Comparison of ENCODE assay signal across 24 mouse cellular contexts in genomic region chr4:34847679-34848309, GRCm38 (mm10). TPM values are rescaled to one million over a fixed set of nuclear protein-coding genes. Genes with fewer than 3 reads are reported as not detected.
DNase-seq lines count a peak whose midpoint lies in the region; ATAC-seq and TF ChIP-seq lines count a peak whose summit lies in the region.
"Had no signal": no experiment of that assay in that cellular context is flagged by ENCODE, and none has a peak within 500 bp of the region (broad histone marks: within the 10 kb centered on the region; RNA-seq: fewer than 3 reads in every experiment).

No protein-coding gene starts in this region.

- H3K4me1 ChIP-seq in lung, embryonic 16.5 days (replicated peaks; ENCODE audit: control insufficient read depth, insufficient read depth, low read length), result peaks cover 6% of the 10 kb centered on the region; the same call in 1 of the 2 replicates
- peaks cover 6% of the 10 kb centered on the region for H3K4me1 ChIP-seq in lung, adult 2 months (ENCODE audit: control insufficient read depth, insufficient read depth, low read length)
- peaks cover 3% of the 10 kb centered on the region; the same call in 1 of the 2 replicates for H3K4me1 ChIP-seq in intestine, embryonic 16.5 days (ENCODE audit: control insufficient read depth, insufficient read depth, low read length)
- H3K4me1 ChIP-seq: limb, embryonic 12.5 days; stomach, embryonic 15.5 days had no signal

- peak; percentile 57 for ATAC-seq in lung, embryonic 16.5 days (ENCODE audit: low read depth)
- peak; percentile 53 for ATAC-seq in granulocyte monocyte progenitor cell, adult 5-6 weeks (replicated peaks; ENCODE audit: poor library complexity, severe bottlenecking)
- no peak for ATAC-seq in intestine, embryonic 16.5 days
- ATAC-seq: forebrain, embryonic 14.5 days had no signal

- H3K36me3 ChIP-seq in lung, embryonic 16.5 days (ENCODE audit: control insufficient read depth, insufficient read depth, low read length), result peaks cover 6% of the 10 kb centered on the region
- H3K36me3 ChIP-seq in intestine, embryonic 16.5 days (ENCODE audit: control insufficient read depth, insufficient read depth, low read length), result peaks cover 3% of the 10 kb centered on the region

- no peak overlapping the region for H3K4me2 ChIP-seq in lung, embryonic 16.5 days (ENCODE audit: low read depth, low read length)
- H3K4me2 ChIP-seq in intestine, embryonic 16.5 days (ENCODE audit: low read depth, low read length), result no peak overlapping the region
- H3K4me2 ChIP-seq: kidney, embryonic 15.5 days; limb, embryonic 12.5 days; liver, embryonic 15.5 days; neural tube, embryonic 13.5 days; stomach, embryonic 15.5 days had no signal

- H3K4me3 ChIP-seq in lung, embryonic 16.5 days (ENCODE audit: low read length), result no peak overlapping the region
- no peak overlapping the region for H3K4me3 ChIP-seq in lung, adult 2 months (replicated peaks; ENCODE audit: extremely low read depth, low read depth, low read length)
- no peak overlapping the region for H3K4me3 ChIP-seq in intestine, embryonic 16.5 days (ENCODE audit: low read length)
- H3K4me3 ChIP-seq: heart, adult 2 months; kidney, embryonic 15.5 days; layer of hippocampus, adult 2 months; left cerebral cortex, adult 2 months; limb, embryonic 12.5 days; liver, embryonic 15.5 days; neural tube, embryonic 13.5 days; stomach, embryonic 15.5 days had no signal

- DNase-seq in lung, adult 2 months, result no peak
- peak; percentile 44 for DNase-seq in naive thymus-derived CD4-positive, alpha-beta T cell, adult 2 months (ENCODE audit: low read depth)
- DNase-seq in left cerebral cortex, adult 8-10 months (ENCODE audit: low spot score in 2 of 2), result no peak
- DNase-seq in yolk sac, embryonic 10.5 days (ENCODE audit: low spot score), result no peak
- no peak for DNase-seq in heart, adult 9 months (ENCODE audit: low spot score in 2 of 2)
- DNase-seq: adrenal gland, postnatal 14 days; cerebellum, adult 9-10 months; heart, adult 2 months; heart, postnatal 14 days; lung, postnatal 4 days had no signal

- H3K9ac ChIP-seq in lung, embryonic 16.5 days (ENCODE audit: low read length), result no peak overlapping the region
- no peak overlapping the region for H3K9ac ChIP-seq in intestine, embryonic 16.5 days (ENCODE audit: low read depth, low read length)
- H3K9ac ChIP-seq: kidney, embryonic 15.5 days; limb, embryonic 12.5 days; liver, embryonic 15.5 days; neural tube, embryonic 13.5 days; stomach, embryonic 15.5 days had no signal

- no peaks in the 10 kb centered on the region for H3K27me3 ChIP-seq in lung, embryonic 16.5 days (ENCODE audit: control insufficient read depth, insufficient read depth, low read depth, low read length)
- H3K27me3 ChIP-seq in intestine, embryonic 16.5 days (replicated peaks; ENCODE audit: control insufficient read depth, insufficient read depth, low read length), result no peaks in the 10 kb centered on the region
- H3K27me3 ChIP-seq: kidney, embryonic 15.5 days; limb, embryonic 12.5 days; liver, embryonic 15.5 days; neural tube, embryonic 13.5 days; stomach, embryonic 15.5 days had no signal

- no peak for TF ChIP-seq CTCF in lung, adult 2 months (IDR thresholded peaks at IDR 0.05; ENCODE audit: insufficient read depth, low read length)

- 65% methylated on average over 6 of the region's 6 CpGs for WGBS in lung, embryonic 16.5 days
- WGBS in lung, adult 2 months, result 67% methylated on average over 6 of the region's 6 CpGs
- WGBS in intestine, embryonic 16.5 days, result 86% methylated on average over 6 of the region's 6 CpGs

- no peaks in the 10 kb centered on the region for H3K9me3 ChIP-seq in lung, embryonic 16.5 days (ENCODE audit: control insufficient read depth, low read length)
- H3K9me3 ChIP-seq in intestine, embryonic 16.5 days (ENCODE audit: control insufficient read depth, low read length), result no peaks in the 10 kb centered on the region
- H3K9me3 ChIP-seq: G1E; kidney, embryonic 15.5 days; limb, embryonic 12.5 days; liver, embryonic 15.5 days; neural tube, embryonic 13.5 days; stomach, embryonic 15.5 days had no signal

- no peak for TF ChIP-seq POLR2A in lung, adult 2 months (IDR thresholded peaks at IDR 0.05; ENCODE audit: borderline replicate concordance, extremely low read depth, low read depth, low read length)

- H3K27ac ChIP-seq in lung, embryonic 16.5 days (ENCODE audit: low read length), result peak overlapping the region; percentile 46
- no peak overlapping the region for H3K27ac ChIP-seq in intestine, embryonic 16.5 days (ENCODE audit: low read length)
- H3K27ac ChIP-seq: heart, adult 2 months; kidney, embryonic 15.5 days; layer of hippocampus, adult 2 months; left cerebral cortex, adult 2 months; limb, embryonic 12.5 days; liver, embryonic 15.5 days; neural tube, embryonic 13.5 days; stomach, embryonic 15.5 days had no signal

RNA-seq across cellular contexts. Expression of gene Zfp292, which starts 35.0 kb away (rescaled TPM):
- 16.2 and 16.5 TPM in 2 replicates for polyA plus RNA-seq in lung, embryonic 16.5 days (2015; fragmentation: Nextera tagmentation; extraction: Ambion mirVana)
- 1.8 and 2.6 TPM in 2 replicates for polyA plus RNA-seq in lung, adult 2 months (2012; rRNA removed)
- 23.6 and 27.4 TPM in 2 replicates for total RNA-seq in granulocyte monocyte progenitor cell, adult 5-6 weeks (2014; fragmentation: Nextera tagmentation)
- 28.6 and 29.5 TPM in 2 replicates for total RNA-seq in granulocyte monocyte progenitor cell, adult 5-6 weeks (2017)
- total RNA-seq in left cerebral cortex, adult 8-10 months (2022), result 10 to 100 TPM; 26.2 to 32.3 (median 29.4) TPM
- 11.2 and 11.3 TPM in 2 replicates for polyA plus RNA-seq in intestine, embryonic 16.5 days (2015; fragmentation: Nextera tagmentation; extraction: Ambion mirVana)

RNA-seq across cellular contexts. Expression of gene Cga, which starts 45.8 kb away (rescaled TPM):
- polyA plus RNA-seq in lung, embryonic 16.5 days (2015; fragmentation: Nextera tagmentation; extraction: Ambion mirVana), result not detected in 2 replicates
- polyA plus RNA-seq in lung, adult 2 months (2012; rRNA removed), result not detected in 2 replicates
- total RNA-seq in granulocyte monocyte progenitor cell, adult 5-6 weeks (2014; fragmentation: Nextera tagmentation), result not detected in 2 replicates
- not detected in 2 replicates for total RNA-seq in granulocyte monocyte progenitor cell, adult 5-6 weeks (2017)
- total RNA-seq in left cerebral cortex, adult 8-10 months (2022), result under 1 TPM in 1 of 4 experiments, not detected in 3; 0.57 TPM
- not detected in 2 replicates for polyA plus RNA-seq in intestine, embryonic 16.5 days (2015; fragmentation: Nextera tagmentation; extraction: Ambion mirVana)
- total RNA-seq: adrenal gland, postnatal 14 days; G1E; gastrocnemius, adult 18-20 months; heart, adult 2 months; heart, postnatal 14 days; layer of hippocampus, adult 2 months; left cerebral cortex, adult 2 months; midbrain, postnatal 0 days had no signal
- polyA plus RNA-seq: G1E; heart, adult 2 months; kidney, embryonic 15.5 days; limb, embryonic 12.5 days; midbrain, postnatal 0 days; stomach, embryonic 15.5 days had no signal
